ENCODE assay signal across 9 mouse cellular contexts in genomic region chr9:55510651-55511235, GRCm38 (mm10). TPM values are rescaled to one million over a fixed set of nuclear protein-coding genes. Genes with fewer than 3 reads are reported as not detected.
A peak's percentile ranks its signal among the peaks of the same experiment; 100 is the strongest.
DNase-seq lines count a peak whose midpoint lies in the region; ATAC-seq and TF ChIP-seq lines count a peak whose summit lies in the region.
"Had no signal": no experiment of that assay in that cellular context is flagged by ENCODE, and none has a peak within 500 bp of the region (broad histone marks: within the 10 kb centered on the region; RNA-seq: fewer than 3 reads in every experiment).

No protein-coding gene starts in this region.

- ATAC-seq in lung, embryonic 15.5 days (ENCODE audit: borderline replicate concordance, extremely low read depth, low FRiP score, low TSS enrichment): no peak
- no peak for ATAC-seq in forebrain, embryonic 13.5 days
- ATAC-seq in midbrain, embryonic 14.5 days (ENCODE audit: low FRiP score, low TSS enrichment): no peak
- ATAC-seq in CD4-positive, CD25-positive, alpha-beta regulatory T cell, adult 4 months: no peak

- H3K27ac ChIP-seq in lung, embryonic 15.5 days: no peak overlapping the region
- no peak overlapping the region for H3K27ac ChIP-seq in forebrain, embryonic 13.5 days
- no peak overlapping the region for H3K27ac ChIP-seq in midbrain, embryonic 14.5 days (replicated peaks; ENCODE audit: low read depth, low read length)
- H3K27ac ChIP-seq in left cerebral cortex, adult 2 months: no peak overlapping the region

- H3K9me3 ChIP-seq in lung, embryonic 15.5 days: no peaks in the 10 kb centered on the region
- no peaks in the 10 kb centered on the region for H3K9me3 ChIP-seq in forebrain, embryonic 13.5 days (replicated peaks)
- H3K9me3 ChIP-seq in midbrain, embryonic 14.5 days (ENCODE audit: control insufficient read depth, low read length): no peaks in the 10 kb centered on the region

- no peak for TF ChIP-seq CTCF in left cerebral cortex, adult 2 months (IDR thresholded peaks at IDR 0.05)

- H3K4me2 ChIP-seq in lung, embryonic 15.5 days: peak overlapping the region; percentile 85
- peak overlapping the region; percentile 93 for H3K4me2 ChIP-seq in forebrain, embryonic 13.5 days
- peak overlapping the region; percentile 95 for H3K4me2 ChIP-seq in midbrain, embryonic 14.5 days (ENCODE audit: low read length)

- intact Hi-C loops in left cerebral cortex, adult 2 months (cut with DNase I): no loop called here
- intact Hi-C loops in gastrocnemius, postnatal 36 days (cut with DNase I): no loop called here

- peaks cover 12% of the 10 kb centered on the region for H3K4me1 ChIP-seq in lung, embryonic 15.5 days
- peaks cover 11% of the 10 kb centered on the region for H3K4me1 ChIP-seq in forebrain, embryonic 13.5 days
- no peaks in the 10 kb centered on the region for H3K4me1 ChIP-seq in midbrain, embryonic 14.5 days (ENCODE audit: control insufficient read depth, insufficient read depth, low read length)

- peak overlapping the region; percentile 92; the same call in 1 of the 2 replicates for H3K9ac ChIP-seq in lung, embryonic 15.5 days
- H3K9ac ChIP-seq in forebrain, embryonic 13.5 days: no peak overlapping the region
- no peak overlapping the region for H3K9ac ChIP-seq in midbrain, embryonic 14.5 days (replicated peaks; ENCODE audit: low read length)

- DNase-seq in lung, postnatal 10 days: no peak
- DNase-seq in kidney, adult 18-20 months: peak; percentile 12
- no peak for DNase-seq in midbrain, embryonic 14.5 days
- no peak for DNase-seq in left cerebral cortex, adult 2 months (ENCODE audit: extremely low spot score in 1 of 2, low spot score in 2 of 2)
- DNase-seq in gastrocnemius, postnatal 36 days: no peak

- H3K36me3 ChIP-seq in lung, embryonic 15.5 days: no peaks in the 10 kb centered on the region
- no peaks in the 10 kb centered on the region for H3K36me3 ChIP-seq in forebrain, embryonic 13.5 days (ENCODE audit: poor library complexity, severe bottlenecking)
- no peaks in the 10 kb centered on the region for H3K36me3 ChIP-seq in midbrain, embryonic 14.5 days (ENCODE audit: control insufficient read depth, insufficient read depth, low read length)

- H3K27me3 ChIP-seq in lung, embryonic 15.5 days: peaks cover 10% of the 10 kb centered on the region; the same call in 1 of the 2 replicates
- peaks cover 16% of the 10 kb centered on the region for H3K27me3 ChIP-seq in forebrain, embryonic 13.5 days
- H3K27me3 ChIP-seq in midbrain, embryonic 14.5 days (ENCODE audit: control insufficient read depth, insufficient read depth, low read length): peaks cover 12% of the 10 kb centered on the region; the same call in 1 of the 2 replicates

- peak overlapping the region; percentile 98 for H3K4me3 ChIP-seq in lung, embryonic 15.5 days
- peak overlapping the region; percentile 84 for H3K4me3 ChIP-seq in forebrain, embryonic 13.5 days
- H3K4me3 ChIP-seq in midbrain, embryonic 14.5 days (replicated peaks; ENCODE audit: low read depth, low read length): peak overlapping the region; percentile 86; the same call in 1 of the 2 replicates
- no peak overlapping the region for H3K4me3 ChIP-seq in left cerebral cortex, adult 2 months

- WGBS in lung, embryonic 15.5 days: 71% methylated on average over 10 of the region's 10 CpGs
- WGBS in forebrain, embryonic 13.5 days: 83% methylated on average over 10 of the region's 10 CpGs
- WGBS in midbrain, embryonic 14.5 days: 81% methylated on average over 10 of the region's 10 CpGs

RNA-seq across cellular contexts. Expression of gene Etfa, which starts 1.3 kb away (rescaled TPM):
- 205 and 209 TPM in 2 replicates for polyA plus RNA-seq in lung, embryonic 15.5 days (2015; fragmentation: Nextera tagmentation; extraction: Ambion mirVana)
- 119 and 129 TPM in 2 replicates for polyA plus RNA-seq in forebrain, embryonic 13.5 days (2015; fragmentation: Nextera tagmentation; extraction: Ambion mirVana)
- polyA plus RNA-seq in midbrain, embryonic 14.5 days (2014; fragmentation: Nextera tagmentation; extraction: Ambion mirVana): 75.6 and 94.1 TPM in 2 replicates
- 10 to 100 TPM; 36.5 to 43.5 TPM for total RNA-seq in left cerebral cortex, adult 2 months (2021)
- 100 to 1,000 TPM; 126 to 138 TPM for polyA plus RNA-seq in CD4-positive, CD25-positive, alpha-beta regulatory T cell, adult 4 months (2017; shearing (Covaris generic))
- 100 to 1,000 TPM; 213 to 275 TPM for total RNA-seq in gastrocnemius, postnatal 36 days (2021)

RNA-seq across cellular contexts. Expression of gene Isl2, which starts 27.7 kb away (rescaled TPM):
- polyA plus RNA-seq in lung, embryonic 15.5 days (2015; fragmentation: Nextera tagmentation; extraction: Ambion mirVana): 0.27 TPM in 1 of 2 replicates, not detected in the other
- 0.19 TPM in 1 of 2 replicates, not detected in the other for polyA plus RNA-seq in forebrain, embryonic 13.5 days (2015; fragmentation: Nextera tagmentation; extraction: Ambion mirVana)
- polyA plus RNA-seq in midbrain, embryonic 14.5 days (2014; fragmentation: Nextera tagmentation; extraction: Ambion mirVana): 3.6 and 4.2 TPM in 2 replicates
- not detected for total RNA-seq in left cerebral cortex, adult 2 months (2021)
- not detected for polyA plus RNA-seq in CD4-positive, CD25-positive, alpha-beta regulatory T cell, adult 4 months (2017; shearing (Covaris generic))
- not detected for total RNA-seq in gastrocnemius, postnatal 36 days (2021)
- total RNA-seq: neutrophil, adult 5-6 weeks had no signal
